Mouse (Mus musculus): ENCODE results near the gene Cryl1. TPM values are rescaled to one million over a fixed set of nuclear protein-coding genes. Genes with fewer than 3 reads are reported as not detected.

Gene Cryl1
- polyA plus RNA-seq, 1 experiment = not detected

GRCm38 (mm10) chr14:57316662-57317600 lies 81.4 kb downstream of the Cryl1 start:
- H3K4me3 ChIP-seq (ENCODE audit: insufficient read depth, low read depth, low read length) = no peak overlapping the region
- peaks cover 11% of the 10 kb centered on the region for H3K4me1 ChIP-seq (ENCODE audit: control insufficient read depth, insufficient read depth, low read length)
- TF ChIP-seq POLR2A (IDR thresholded peaks at IDR 0.05; ENCODE audit: insufficient read depth, low read depth, low read length) (no peak), CTCF (IDR thresholded peaks at IDR 0.05; ENCODE audit: insufficient read depth, low read depth, low read length) (no peak)
- 71% methylated on average over 16 of the region's 16 CpGs for WGBS
- no peak overlapping the region for H3K27ac ChIP-seq (ENCODE audit: insufficient read depth, low read depth, low read length)

GRCm38 (mm10) chr14:57315976-57316375 lies 82.4 kb downstream of the Cryl1 start:
- Histone ChIP-seq H3K27ac (ENCODE audit: insufficient read depth, low read depth, low read length) (0 out of 2 replicates have a peak overlapping the region, but pooled peaks have one; percentile 42), H3K4me1 (ENCODE audit: control insufficient read depth, insufficient read depth, low read length) (peaks cover 11% of the 10 kb centered on the region), H3K4me3 (ENCODE audit: insufficient read depth, low read depth, low read length) (no peak overlapping the region)
- TF ChIP-seq CTCF (IDR thresholded peaks at IDR 0.05; ENCODE audit: insufficient read depth, low read depth, low read length) (no peak), POLR2A (IDR thresholded peaks at IDR 0.05; ENCODE audit: insufficient read depth, low read depth, low read length) (no peak)
- WGBS = 36% methylated on average over 3 of the region's 3 CpGs

GRCm38 (mm10) chr14:57315551-57315950 lies 82.8 kb downstream of the Cryl1 start:
- Histone ChIP-seq H3K27ac (ENCODE audit: insufficient read depth, low read depth, low read length) (no peak overlapping the region), H3K4me1 (ENCODE audit: control insufficient read depth, insufficient read depth, low read length) (peaks cover 11% of the 10 kb centered on the region), H3K4me3 (ENCODE audit: insufficient read depth, low read depth, low read length) (no peak overlapping the region)
- 52% methylated on average over 7 of the region's 7 CpGs for WGBS
- TF ChIP-seq CTCF (IDR thresholded peaks at IDR 0.05; ENCODE audit: insufficient read depth, low read depth, low read length) = no peak
- TF ChIP-seq POLR2A (IDR thresholded peaks at IDR 0.05; ENCODE audit: insufficient read depth, low read depth, low read length) = no peak

GRCm38 (mm10) chr14:57301600-57302230 lies 96.6 kb downstream of the Cryl1 start:
- TF ChIP-seq CTCF (IDR thresholded peaks at IDR 0.05; ENCODE audit: insufficient read depth, low read depth, low read length) (no peak), POLR2A (IDR thresholded peaks at IDR 0.05; ENCODE audit: insufficient read depth, low read depth, low read length) (no peak)
- Histone ChIP-seq H3K4me1 (ENCODE audit: control insufficient read depth, insufficient read depth, low read length) (no peaks in the 10 kb centered on the region; the same call in 1 of the 2 replicates), H3K4me3 (ENCODE audit: insufficient read depth, low read depth, low read length) (no peak overlapping the region), H3K27ac (ENCODE audit: insufficient read depth, low read depth, low read length) (no peak overlapping the region)
- 58% methylated on average over 11 of the region's 11 CpGs for WGBS

- 85% methylated on average over 2 of the region's 2 CpGs for WGBS
- TF ChIP-seq POLR2A (IDR thresholded peaks at IDR 0.05; ENCODE audit: insufficient read depth, low read depth, low read length) = no peak
- TF ChIP-seq CTCF (IDR thresholded peaks at IDR 0.05; ENCODE audit: insufficient read depth, low read depth, low read length) = no peak
- Histone ChIP-seq H3K27ac (ENCODE audit: insufficient read depth, low read depth, low read length) (no peak overlapping the region), H3K4me1 (ENCODE audit: control insufficient read depth, insufficient read depth, low read length) (no peaks in the 10 kb centered on the region; the same call in 1 of the 2 replicates), H3K4me3 (ENCODE audit: insufficient read depth, low read depth, low read length) (no peak overlapping the region)
These were observed 97.8 kb downstream of the Cryl1 start for GRCm38 (mm10) chr14:57300530-57300929.

GRCm38 (mm10) chr14:57297672-57298071 lies 100.7 kb downstream of the Cryl1 start:
- 71% methylated on average over 5 of the region's 5 CpGs for WGBS
- Histone ChIP-seq H3K4me3 (ENCODE audit: insufficient read depth, low read depth, low read length) (no peak overlapping the region), H3K27ac (ENCODE audit: insufficient read depth, low read depth, low read length) (no peak overlapping the region), H3K4me1 (ENCODE audit: control insufficient read depth, insufficient read depth, low read length) (no peaks in the 10 kb centered on the region; the same call in 1 of the 2 replicates)
- TF ChIP-seq POLR2A (IDR thresholded peaks at IDR 0.05; ENCODE audit: insufficient read depth, low read depth, low read length) (no peak), CTCF (IDR thresholded peaks at IDR 0.05; ENCODE audit: insufficient read depth, low read depth, low read length) (no peak)

- Histone ChIP-seq H3K4me1 (ENCODE audit: control insufficient read depth, insufficient read depth, low read length) (peaks cover 10% of the 10 kb centered on the region), H3K4me3 (ENCODE audit: insufficient read depth, low read depth, low read length) (no peak overlapping the region), H3K27ac (ENCODE audit: insufficient read depth, low read depth, low read length) (no peak overlapping the region)
- no peak for TF ChIP-seq POLR2A (IDR thresholded peaks at IDR 0.05; ENCODE audit: insufficient read depth, low read depth, low read length)
- no peak for TF ChIP-seq CTCF (IDR thresholded peaks at IDR 0.05; ENCODE audit: insufficient read depth, low read depth, low read length)
- 82% methylated on average over 7 of the region's 7 CpGs for WGBS
These were observed 106.9 kb downstream of the Cryl1 start for GRCm38 (mm10) chr14:57291399-57291942.

- Histone ChIP-seq H3K4me1 (ENCODE audit: control insufficient read depth, insufficient read depth, low read length) (peaks cover 10% of the 10 kb centered on the region), H3K27ac (ENCODE audit: insufficient read depth, low read depth, low read length) (no peak overlapping the region), H3K4me3 (ENCODE audit: insufficient read depth, low read depth, low read length) (no peak overlapping the region)
- TF ChIP-seq POLR2A (IDR thresholded peaks at IDR 0.05; ENCODE audit: insufficient read depth, low read depth, low read length) = no peak
- TF ChIP-seq CTCF (IDR thresholded peaks at IDR 0.05; ENCODE audit: insufficient read depth, low read depth, low read length) = no peak
- WGBS = 25% methylated on average over 9 of the region's 9 CpGs
These were observed 109.2 kb downstream of the Cryl1 start for GRCm38 (mm10) chr14:57289105-57289504.

Data from olfactory bulb, adult 2 months (tissue).